Mouse (Mus musculus) heart, embryonic 16.5 days (tissue): Measurements from ENCODE around the gene Nsun4. TPM values are rescaled to one million over a fixed set of nuclear protein-coding genes. Genes with fewer than 3 reads are reported as not detected.

Experiments
- polyA plus RNA-seq: library from polyadenylated mRNA; unstranded; fragments of >200 nt; fragmentation: Nextera tagmentation; extraction: Ambion mirVana; gene quantifications from 2 replicates; pipeline ENCODE4 v1.2.1, GENCODE M21; 2015

Gene Nsun4
- polyA plus RNA-seq, 1 experiment from 2014 or later = 33.6 TPM

Other genes with a start within 250 kb of the Nsun4 start
- gene Mob3c, start 225.8 kb downstream of the Nsun4 start, polyA plus RNA-seq = 9.2 and 12.4 TPM in 2 replicates
- gene Mknk1, start 214.7 kb downstream of the Nsun4 start, polyA plus RNA-seq = 22.7 and 24.7 TPM in 2 replicates
- gene Kncn, start 169.5 kb downstream of the Nsun4 start, polyA plus RNA-seq = not detected in 2 replicates
- gene 6430628N08Rik, start 163.2 kb downstream of the Nsun4 start, polyA plus RNA-seq = not detected in 2 replicates
- gene Dmbx1, start 114.0 kb downstream of the Nsun4 start, polyA plus RNA-seq = 0.06 TPM in 1 of 2 replicates, not detected in the other
- gene Faah, start 36.0 kb downstream of the Nsun4 start, polyA plus RNA-seq = 2.1 and 2.7 TPM in 2 replicates
- gene Uqcrh, start 21.2 kb upstream of the Nsun4 start, polyA plus RNA-seq = 1,257 and 1,258 TPM in 2 replicates
- gene Lrrc41, start 21.4 kb upstream of the Nsun4 start, polyA plus RNA-seq = 53.8 and 55.3 TPM in 2 replicates
- gene Rad54l, start 69.8 kb upstream of the Nsun4 start, polyA plus RNA-seq = 18.5 and 20.2 TPM in 2 replicates
- 60.2 and 68.8 TPM in 2 replicates for gene Pomgnt1, start 70.0 kb upstream of the Nsun4 start, polyA plus RNA-seq
- 2.3 and 2.9 TPM in 2 replicates for gene Lurap1, start 97.5 kb upstream of the Nsun4 start, polyA plus RNA-seq
- gene Tspan1, start 113.7 kb upstream of the Nsun4 start, polyA plus RNA-seq = 1.9 and 3.2 TPM in 2 replicates
- not detected in 2 replicates for gene 1700042G07Rik, start 119.5 kb upstream of the Nsun4 start, polyA plus RNA-seq
- gene Gm49337, start 119.5 kb upstream of the Nsun4 start, polyA plus RNA-seq = not detected in 2 replicates
- 9.0 and 11.2 TPM in 2 replicates for gene Pik3r3, start 167.7 kb upstream of the Nsun4 start, polyA plus RNA-seq